Mouse (Mus musculus) embryonic fibroblast, embryonic 13.5 days (primary cell): ENCODE data around the gene Igfbp5.

Experiments used
- CTCF ChIP-seq: IDR thresholded peaks from 2 replicates; pipeline ENCODE4 v1.5.1; 2011; ENCODE audit warnings: mild to moderate bottlenecking, control low read depth, low read length, moderate library complexity, borderline replicate concordance; ENCODE audit not compliant: insufficient read depth
- POLR2A ChIP-seq: IDR thresholded peaks from 2 replicates; pipeline ENCODE4 v1.6.1; 2011; ENCODE audit warnings: low read depth, mild to moderate bottlenecking, control low read depth, low read length, moderate library complexity

GRCm38 (mm10) chr1:72913073-72913472 lies 38.4 kb upstream of the Igfbp5 start:
- TF ChIP-seq POLR2A (no peak), CTCF (no peak)
